Mouse (Mus musculus) liver, adult 2 months (tissue): Measurements from ENCODE around the gene Mdga2.

Experiments used
- CTCF ChIP-seq: fragments of 200-500 bp; IDR thresholded peaks from 2 replicates; pipeline ENCODE4 v1.5.1; 2011; ENCODE audit warnings: low read depth, low read length, control low read depth
- POLR2A ChIP-seq: fragments of 200-500 bp; IDR thresholded peaks from 2 replicates; pipeline ENCODE4 v1.6.1; 2011; ENCODE audit warnings: low read length, control low read depth; ENCODE audit not compliant: insufficient read depth; ENCODE audit errors: extremely low read depth

GRCm38 (mm10) chr12:66591617-66592230, 630.6 kb downstream of the Mdga2 start:
- TF ChIP-seq CTCF: no peak
- no peak for TF ChIP-seq POLR2A
